Comparison of ENCODE assay signal across 27 mouse cellular contexts in genomic region chr3:157754826-157755225, GRCm38 (mm10).
"Had no signal": no experiment of that assay in that cellular context is flagged by ENCODE, and none has a peak within 500 bp of the region (broad histone marks: within the 10 kb centered on the region; RNA-seq: fewer than 3 reads in every experiment).

No protein-coding gene starts in this region.

- H3K9ac ChIP-seq: embryonic facial prominence, embryonic 12.5 days; embryonic facial prominence, embryonic 13.5 days; embryonic facial prominence, embryonic 15.5 days; forebrain, embryonic 12.5 days; forebrain, embryonic 13.5 days; forebrain, embryonic 15.5 days; forebrain, postnatal 0 days had no signal

- H3K4me3 ChIP-seq: embryonic facial prominence, embryonic 10.5 days; embryonic facial prominence, embryonic 12.5 days; embryonic facial prominence, embryonic 13.5 days; embryonic facial prominence, embryonic 15.5 days; erythroblast, embryonic 14.5 days; forebrain, embryonic 10.5 days; forebrain, embryonic 12.5 days; forebrain, embryonic 13.5 days; forebrain, embryonic 15.5 days; gastrocnemius, adult 2 months; heart, adult 2 months had no signal

- H3K27ac ChIP-seq: embryonic facial prominence, embryonic 10.5 days; embryonic facial prominence, embryonic 12.5 days; embryonic facial prominence, embryonic 13.5 days; embryonic facial prominence, embryonic 15.5 days; forebrain, embryonic 10.5 days; forebrain, embryonic 12.5 days; forebrain, embryonic 13.5 days; forebrain, embryonic 15.5 days; gastrocnemius, adult 2 months; heart, adult 2 months had no signal

- DNase-seq: cerebellum, adult 2 months; cerebellum, adult 8-10 months; cerebellum, adult 9-10 months; cerebellum, adult 9-11 months; cerebellum, postnatal 10 days; cerebellum, postnatal 14 days; cerebellum, postnatal 25 days; cerebellum, postnatal 36 days; embryo, embryonic 11 days; forebrain, postnatal 0 days; gastrocnemius, adult 2 months; gastrocnemius, postnatal 10 days; gastrocnemius, postnatal 14 days; gastrocnemius, postnatal 25 days; gastrocnemius, postnatal 36 days; heart, adult 2 months had no signal

- H3K27me3 ChIP-seq: embryonic facial prominence, embryonic 12.5 days; embryonic facial prominence, embryonic 13.5 days; embryonic facial prominence, embryonic 15.5 days; forebrain, embryonic 12.5 days; forebrain, embryonic 13.5 days; forebrain, embryonic 15.5 days had no signal

- H3K4me2 ChIP-seq: embryonic facial prominence, embryonic 12.5 days; embryonic facial prominence, embryonic 13.5 days; embryonic facial prominence, embryonic 15.5 days; forebrain, embryonic 12.5 days; forebrain, embryonic 13.5 days; forebrain, embryonic 15.5 days had no signal

- H3K36me3 ChIP-seq: embryonic facial prominence, embryonic 10.5 days; embryonic facial prominence, embryonic 12.5 days; embryonic facial prominence, embryonic 13.5 days; embryonic facial prominence, embryonic 15.5 days; forebrain, embryonic 10.5 days; forebrain, embryonic 12.5 days; forebrain, embryonic 15.5 days had no signal

- H3K9me3 ChIP-seq: embryonic facial prominence, embryonic 10.5 days; embryonic facial prominence, embryonic 12.5 days; embryonic facial prominence, embryonic 13.5 days; embryonic facial prominence, embryonic 15.5 days; forebrain, embryonic 10.5 days; forebrain, embryonic 12.5 days; forebrain, embryonic 13.5 days; forebrain, embryonic 15.5 days had no signal

- ATAC-seq: forebrain, embryonic 13.5 days; forebrain, embryonic 14.5 days; forebrain, embryonic 15.5 days; forebrain, embryonic 16.5 days; forebrain, postnatal 0 days had no signal

- H3K4me1 ChIP-seq: embryonic facial prominence, embryonic 10.5 days; embryonic facial prominence, embryonic 12.5 days; embryonic facial prominence, embryonic 13.5 days; embryonic facial prominence, embryonic 15.5 days; forebrain, embryonic 10.5 days; forebrain, embryonic 12.5 days; forebrain, embryonic 13.5 days; forebrain, embryonic 15.5 days had no signal
